Mouse (Mus musculus): ENCODE data around the gene Mettl24.

GRCm38 (mm10) chr10:40855616-40856015 is 172.5 kb downstream of the Mettl24 start:
- TF ChIP-seq CTCF (IDR thresholded peaks at IDR 0.05; ENCODE audit: low read depth) (no peak), EP300 (IDR thresholded peaks at IDR 0.05; ENCODE audit: low read depth) (no peak)

Measured in heart, postnatal 0 days (tissue).